Mouse (Mus musculus) left cerebral cortex, postnatal 36 days (tissue): ENCODE results near the gene Vps4a. TPM values are rescaled to one million over a fixed set of nuclear protein-coding genes. Genes with fewer than 3 reads are reported as not detected.

ENCODE experiments used
- total RNA-seq, 2 experiments: library from RNA; stranded (reverse); gene quantifications; 2 replicates each; pipeline ENCODE4 v1.2.3; 2021

Gene Vps4a
- total RNA-seq, 2 experiments from 2014 or later, result 114 to 119 TPM

Other genes with a start within 250 kb of the Vps4a start
- gene Has3, start 161.0 kb upstream of the Vps4a start, total RNA-seq, result 1 to 10 TPM; 1.1 to 1.6 TPM
- 10 to 100 TPM; 30.0 to 35.2 TPM for gene Utp4, start 137.6 kb upstream of the Vps4a start, total RNA-seq
- 10 to 100 TPM; 13.7 to 17.0 TPM for gene Sntb2, start 95.5 kb upstream of the Vps4a start, total RNA-seq
- gene Pdf, start 17.4 kb downstream of the Vps4a start, total RNA-seq, result 10 to 100 TPM; 26.6 to 29.3 TPM
- 10 to 100 TPM; 27.2 to 27.8 TPM for gene Cog8, start 25.5 kb downstream of the Vps4a start, total RNA-seq
- 10 to 100 TPM; 42.2 to 43.8 TPM for gene Nip7, start 25.7 kb downstream of the Vps4a start, total RNA-seq
- not detected for gene Tmed6, start 34.4 kb downstream of the Vps4a start, total RNA-seq
- gene Terf2, start 65.3 kb downstream of the Vps4a start, total RNA-seq, result 10 to 100 TPM; 37.9 to 38.3 TPM
- gene Cyb5b, start 119.4 kb downstream of the Vps4a start, total RNA-seq, result 10 to 100 TPM; 88.3 to 91.7 TPM